Mouse (Mus musculus): Measurements from ENCODE around the gene Wwox.

GRCm38 (mm10) chr8:115088162-115088561, 648.7 kb downstream of the Wwox start:
- no peak for TF ChIP-seq POLR2A (IDR thresholded peaks at IDR 0.05; ENCODE audit: control insufficient read depth, low read depth, low read length)
- TF ChIP-seq CTCF (IDR thresholded peaks at IDR 0.05; ENCODE audit: control insufficient read depth, insufficient read depth, insufficient replicate concordance, low read depth, low read length) = no peak
